ENCODE assay signal across 21 mouse cellular contexts in the genomic region with DNA sequence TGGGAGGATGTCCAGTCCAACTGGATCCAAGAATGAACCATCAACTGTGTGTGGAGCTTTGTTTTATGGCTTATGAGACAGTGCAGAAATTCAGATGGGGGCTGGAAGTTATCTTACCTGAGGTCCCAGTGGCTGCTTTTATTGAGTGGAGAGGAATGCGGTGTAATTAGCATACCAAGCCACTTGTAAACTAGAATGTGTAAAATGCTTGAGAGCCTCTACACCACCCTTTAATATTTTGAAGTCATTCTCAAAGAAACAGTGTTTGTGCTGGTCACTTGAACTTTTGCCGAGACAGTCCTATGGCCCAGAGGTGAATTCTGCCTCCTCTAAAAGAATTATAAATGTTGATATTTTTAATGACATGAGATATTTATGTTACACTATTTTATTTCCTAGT.
DNase-seq lines count a peak whose midpoint lies in the region; ATAC-seq and TF ChIP-seq lines count a peak whose summit lies in the region.
"Had no signal": no experiment of that assay in that cellular context is flagged by ENCODE, and none has a peak within 500 bp of the region (broad histone marks: within the 10 kb centered on the region; RNA-seq: fewer than 3 reads in every experiment).

No protein-coding gene starts in this region.

- WGBS in lung, postnatal 0 days: 53% methylated on average over 2 of the region's 2 CpGs
- WGBS in lung, adult 2 months: 78% methylated on average over 2 of the region's 2 CpGs
- WGBS in embryonic facial prominence, embryonic 10.5 days: 84% methylated on average over 2 of the region's 2 CpGs

- no peak for TF ChIP-seq CTCF in lung, postnatal 0 days (IDR thresholded peaks at IDR 0.05)
- TF ChIP-seq CTCF in lung, adult 2 months (IDR thresholded peaks at IDR 0.05; ENCODE audit: insufficient read depth, low read length): no peak

- no peaks in the 10 kb centered on the region for H3K4me1 ChIP-seq in lung, postnatal 0 days (ENCODE audit: insufficient read depth, low read depth, low read length)
- H3K4me1 ChIP-seq in lung, adult 2 months (ENCODE audit: control insufficient read depth, insufficient read depth, low read length): no peaks in the 10 kb centered on the region
- no peaks in the 10 kb centered on the region for H3K4me1 ChIP-seq in embryonic facial prominence, embryonic 10.5 days
- H3K4me1 ChIP-seq: embryonic facial prominence, embryonic 13.5 days; embryonic facial prominence, embryonic 15.5 days; forebrain, embryonic 10.5 days; forebrain, embryonic 12.5 days had no signal

- TF ChIP-seq POLR2A in lung, adult 2 months (IDR thresholded peaks at IDR 0.05; ENCODE audit: borderline replicate concordance, extremely low read depth, low read depth, low read length): no peak

- no peak overlapping the region for H3K9ac ChIP-seq in lung, postnatal 0 days (replicated peaks; ENCODE audit: low read depth)
- H3K9ac ChIP-seq: embryonic facial prominence, embryonic 13.5 days; embryonic facial prominence, embryonic 15.5 days; forebrain, embryonic 12.5 days had no signal

- no peaks in the 10 kb centered on the region for H3K27me3 ChIP-seq in lung, postnatal 0 days (replicated peaks; ENCODE audit: insufficient read depth, low read length)
- H3K27me3 ChIP-seq in embryonic facial prominence, embryonic 10.5 days (replicated peaks; ENCODE audit: low read depth, poor library complexity, severe bottlenecking): no peaks in the 10 kb centered on the region
- H3K27me3 ChIP-seq: embryonic facial prominence, embryonic 13.5 days; embryonic facial prominence, embryonic 15.5 days; forebrain, embryonic 12.5 days had no signal

- H3K36me3 ChIP-seq in lung, postnatal 0 days (ENCODE audit: insufficient read depth, low read length): no peaks in the 10 kb centered on the region
- no peaks in the 10 kb centered on the region for H3K36me3 ChIP-seq in embryonic facial prominence, embryonic 10.5 days (replicated peaks)
- H3K36me3 ChIP-seq: embryonic facial prominence, embryonic 13.5 days; embryonic facial prominence, embryonic 15.5 days; forebrain, embryonic 10.5 days; forebrain, embryonic 12.5 days had no signal

- no peaks in the 10 kb centered on the region for H3K9me3 ChIP-seq in lung, postnatal 0 days (ENCODE audit: low read length)
- no peaks in the 10 kb centered on the region for H3K9me3 ChIP-seq in embryonic facial prominence, embryonic 10.5 days
- H3K9me3 ChIP-seq: embryonic facial prominence, embryonic 13.5 days; embryonic facial prominence, embryonic 15.5 days; forebrain, embryonic 10.5 days; forebrain, embryonic 12.5 days had no signal

- H3K27ac ChIP-seq in lung, postnatal 0 days (ENCODE audit: low read length): no peak overlapping the region
- no peak overlapping the region for H3K27ac ChIP-seq in embryonic facial prominence, embryonic 10.5 days (replicated peaks)
- H3K27ac ChIP-seq: embryonic facial prominence, embryonic 13.5 days; embryonic facial prominence, embryonic 15.5 days; forebrain, embryonic 10.5 days; forebrain, embryonic 12.5 days had no signal

- peak; percentile 88 for TF ChIP-seq EP300 in lung, postnatal 0 days (IDR thresholded peaks at IDR 0.05)

- peak; percentile 75 for ATAC-seq in lung, postnatal 0 days
- ATAC-seq: activated CD4-positive, CD25-positive, alpha-beta regulatory T cell, adult 4 months; forebrain, embryonic 14.5 days; forebrain, embryonic 16.5 days had no signal

- no peak overlapping the region for H3K4me3 ChIP-seq in lung, postnatal 0 days (ENCODE audit: low read depth, low read length)
- no peak overlapping the region for H3K4me3 ChIP-seq in lung, adult 2 months (replicated peaks; ENCODE audit: extremely low read depth, low read depth, low read length)
- H3K4me3 ChIP-seq in embryonic facial prominence, embryonic 10.5 days: no peak overlapping the region
- H3K4me3 ChIP-seq: embryonic facial prominence, embryonic 13.5 days; embryonic facial prominence, embryonic 15.5 days; erythroblast, embryonic 14.5 days; forebrain, embryonic 10.5 days; forebrain, embryonic 12.5 days had no signal

- no peak overlapping the region for H3K4me2 ChIP-seq in lung, postnatal 0 days (replicated peaks; ENCODE audit: low read depth, low read length)
- H3K4me2 ChIP-seq: embryonic facial prominence, embryonic 13.5 days; embryonic facial prominence, embryonic 15.5 days; forebrain, embryonic 12.5 days had no signal

- DNase-seq in lung, postnatal 0 days (ENCODE audit: low spot score): peak; percentile 49
- no peak for DNase-seq in lung, postnatal 14 days
- peak; percentile 46 for DNase-seq in lung, postnatal 36 days
- DNase-seq in lung, adult 2 months: no peak
- no peak for DNase-seq in embryonic facial prominence, embryonic 10.5 days (ENCODE audit: low spot score)
- DNase-seq: adrenal gland, adult 8-10 months; adrenal gland, postnatal 14 days; adrenal gland, postnatal 36 days; cerebellum, adult 11-12 months; cerebellum, adult 2 months; cerebellum, adult 9-10 months; cerebellum, postnatal 10 days; cerebellum, postnatal 25 days had no signal

Comparison
In these comparisons a context has a peak if more than half of its experiments do, and no peak if none do; other contexts are left out.
1. DNase-seq: peak in lung, postnatal 0 days (single experiment) and lung, postnatal 36 days (single experiment); none in lung, postnatal 14 days (single experiment), lung, adult 2 months (single experiment) and embryonic facial prominence, embryonic 10.5 days (single experiment).